8 mouse cellular contexts compared by ENCODE assay signal in the genomic region with DNA sequence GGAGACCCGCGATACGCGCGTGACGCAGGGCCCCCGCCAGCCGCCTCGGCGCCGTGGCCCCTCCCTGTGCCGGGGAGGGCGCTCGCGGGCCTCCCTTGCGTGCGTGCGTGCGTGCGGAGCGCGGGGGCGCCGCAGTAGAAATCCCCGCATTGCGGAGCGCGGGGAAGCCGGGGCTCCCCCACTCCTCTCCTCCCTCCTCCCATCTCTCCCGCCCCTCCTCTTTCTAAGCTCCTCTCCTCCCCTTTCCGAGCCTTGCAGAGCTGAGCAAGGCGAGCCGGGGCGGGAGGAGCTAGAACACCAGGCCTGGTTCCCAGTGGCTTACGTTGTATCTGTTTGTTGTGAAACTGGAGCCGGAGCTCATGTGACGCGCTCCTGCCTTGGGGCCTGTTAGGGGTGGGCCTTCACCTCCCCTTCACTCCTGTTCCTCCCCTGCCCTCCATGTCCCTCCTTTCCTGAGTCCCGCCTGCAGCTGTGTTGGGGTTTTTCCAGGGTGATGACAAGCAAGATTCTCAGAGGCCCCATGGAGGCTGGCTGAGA. TPM values are rescaled to one million over a fixed set of nuclear protein-coding genes. Genes with fewer than 3 reads are reported as not detected.
DNase-seq lines count a peak whose midpoint lies in the region; ATAC-seq and TF ChIP-seq lines count a peak whose summit lies in the region.

No protein-coding gene starts in this region.

- TF ChIP-seq CTCF in C2C12 (IDR thresholded peaks at IDR 0.05; ENCODE audit: control insufficient read depth, insufficient read depth, insufficient read length), result peak; percentile 38
- no peak for TF ChIP-seq CTCF in bone marrow, adult 2 months (IDR thresholded peaks at IDR 0.05; ENCODE audit: control insufficient read depth, insufficient read depth, low read length)
- no peak for TF ChIP-seq CTCF in embryonic fibroblast, embryonic 13.5 days (IDR thresholded peaks at IDR 0.05; ENCODE audit: borderline replicate concordance, insufficient read depth, low read length)
- no peak for TF ChIP-seq CTCF in liver, adult 2 months (IDR thresholded peaks at IDR 0.05; ENCODE audit: low read depth, low read length)

- no peaks in the 10 kb centered on the region for H3K27me3 ChIP-seq in C2C12 (ENCODE audit: control insufficient read depth, insufficient read depth, insufficient read length)
- no peaks in the 10 kb centered on the region for H3K27me3 ChIP-seq in heart, embryonic 12.5 days (replicated peaks)
- H3K27me3 ChIP-seq in kidney, embryonic 16.5 days (ENCODE audit: insufficient read depth, low read length), result no peaks in the 10 kb centered on the region
- H3K27me3 ChIP-seq in liver, adult 2 months (ENCODE audit: control insufficient read depth, insufficient read depth, low read length), result no peaks in the 10 kb centered on the region

- under 1% methylated on average over 38 of the region's 39 CpGs for WGBS in bone marrow, adult 2 months
- 0% methylated on average over 28 of the region's 39 CpGs for WGBS in heart, embryonic 12.5 days
- WGBS in kidney, embryonic 16.5 days, result under 1% methylated on average over 36 of the region's 39 CpGs
- WGBS in liver, adult 2 months, result under 1% methylated on average over 21 of the region's 39 CpGs

- H3K79me3 ChIP-seq in C2C12 (ENCODE audit: low read depth), result peaks cover 29% of the 10 kb centered on the region

- peak overlapping the region; percentile 98 for H3ac ChIP-seq in C2C12 (ENCODE audit: control insufficient read depth, insufficient read length, low read depth)

- H3K27ac ChIP-seq in bone marrow, adult 2 months (ENCODE audit: control insufficient read depth, insufficient read depth, low read depth, low read length, poor library complexity), result peak overlapping the region; percentile 9; the same call in 1 of the 2 replicates
- no peak overlapping the region for H3K27ac ChIP-seq in embryonic fibroblast, embryonic 13.5 days (ENCODE audit: insufficient read depth, low read length)
- H3K27ac ChIP-seq in heart, embryonic 12.5 days (ENCODE audit: poor library complexity, severe bottlenecking), result peak overlapping the region; percentile 92
- H3K27ac ChIP-seq in kidney, embryonic 16.5 days (ENCODE audit: low read length), result peak overlapping the region; percentile 97
- peak overlapping the region; percentile 88 for H3K27ac ChIP-seq in liver, adult 2 months (replicated peaks; ENCODE audit: insufficient read depth, low read depth, low read length)

- peak overlapping the region; percentile 95 for H3K9ac ChIP-seq in heart, embryonic 12.5 days
- H3K9ac ChIP-seq in kidney, embryonic 16.5 days (replicated peaks; ENCODE audit: low read length), result peak overlapping the region; percentile 97
- peak overlapping the region; percentile 100 for H3K9ac ChIP-seq in liver, adult 2 months (ENCODE audit: low read depth, low read length)

- DNase-seq in liver, adult 2 months (ENCODE audit: extremely low read depth, low read depth, low spot score), result peak; percentile 94
- DNase-seq in spleen, postnatal 4 days (ENCODE audit: low spot score in 2 of 2), result peak; percentile 53 to 77

- H3K79me2 ChIP-seq in C2C12 (ENCODE audit: control insufficient read depth, insufficient read depth), result peaks cover 47% of the 10 kb centered on the region
- peaks cover 18% of the 10 kb centered on the region for H3K79me2 ChIP-seq in liver, adult 2 months (ENCODE audit: control insufficient read depth, insufficient read depth, low read length)

- H3K4me1 ChIP-seq in bone marrow, adult 2 months (ENCODE audit: control insufficient read depth, insufficient read depth, low read length), result peaks cover 3% of the 10 kb centered on the region; the same call in 1 of the 2 replicates
- H3K4me1 ChIP-seq in embryonic fibroblast, embryonic 13.5 days (ENCODE audit: control insufficient read depth, insufficient read depth, low read length), result peaks cover 23% of the 10 kb centered on the region
- peaks cover 63% of the 10 kb centered on the region for H3K4me1 ChIP-seq in heart, embryonic 12.5 days (replicated peaks)
- H3K4me1 ChIP-seq in kidney, embryonic 16.5 days (ENCODE audit: insufficient read depth, low read length), result peaks cover 53% of the 10 kb centered on the region
- H3K4me1 ChIP-seq in liver, adult 2 months (ENCODE audit: control insufficient read depth, insufficient read depth, low read length), result peaks cover 35% of the 10 kb centered on the region

- H3K4me2 ChIP-seq in heart, embryonic 12.5 days, result peak overlapping the region; percentile 96
- peak overlapping the region; percentile 90 for H3K4me2 ChIP-seq in kidney, embryonic 16.5 days (replicated peaks; ENCODE audit: low read depth, low read length)

- H3K36me3 ChIP-seq in C2C12 (ENCODE audit: control insufficient read depth, insufficient read depth), result peaks cover 35% of the 10 kb centered on the region
- H3K36me3 ChIP-seq in heart, embryonic 12.5 days, result peaks cover 30% of the 10 kb centered on the region
- H3K36me3 ChIP-seq in kidney, embryonic 16.5 days (ENCODE audit: insufficient read depth, low read length), result peaks cover 25% of the 10 kb centered on the region
- H3K36me3 ChIP-seq in liver, adult 2 months (ENCODE audit: control insufficient read depth, insufficient read depth, low read length), result peaks cover 18% of the 10 kb centered on the region

- peak; percentile 74 for ATAC-seq in heart, embryonic 12.5 days (ENCODE audit: insufficient number of reproducible peaks, low FRiP score)
- ATAC-seq in kidney, embryonic 16.5 days (ENCODE audit: low FRiP score, low TSS enrichment), result peak; percentile 86
- peak; percentile 53 for ATAC-seq in monocyte, adult 5-6 weeks (replicated peaks; ENCODE audit: insufficient number of reproducible peaks, low FRiP score, low TSS enrichment, poor library complexity, severe bottlenecking)

- no peak for TF ChIP-seq POLR2A in bone marrow, adult 2 months (IDR thresholded peaks at IDR 0.05; ENCODE audit: borderline replicate concordance, control insufficient read depth, low read depth, low read length)
- TF ChIP-seq POLR2A in embryonic fibroblast, embryonic 13.5 days (IDR thresholded peaks at IDR 0.05; ENCODE audit: low read depth, low read length), result no peak
- TF ChIP-seq POLR2A in liver, adult 2 months (IDR thresholded peaks at IDR 0.05; ENCODE audit: extremely low read depth, insufficient read depth, low read length), result 0 out of 2 replicates have a peak, but pooled peaks have one; percentile 39

- H3K9me3 ChIP-seq in heart, embryonic 12.5 days (replicated peaks), result no peaks in the 10 kb centered on the region
- no peaks in the 10 kb centered on the region for H3K9me3 ChIP-seq in kidney, embryonic 16.5 days (ENCODE audit: low read length)

- peak overlapping the region; percentile 95 for H3K4me3 ChIP-seq in C2C12 (ENCODE audit: insufficient read depth, poor library complexity, severe bottlenecking)
- H3K4me3 ChIP-seq in bone marrow, adult 2 months (replicated peaks; ENCODE audit: control insufficient read depth, low read depth, low read length), result peak overlapping the region; percentile 90
- H3K4me3 ChIP-seq in embryonic fibroblast, embryonic 13.5 days (ENCODE audit: insufficient read depth, low read length), result peak overlapping the region; percentile 58
- peak overlapping the region; percentile 89 for H3K4me3 ChIP-seq in heart, embryonic 12.5 days
- H3K4me3 ChIP-seq in kidney, embryonic 16.5 days (ENCODE audit: low read length), result peak overlapping the region; percentile 96
- H3K4me3 ChIP-seq in liver, adult 2 months (ENCODE audit: insufficient read depth, low read depth, low read length), result peak overlapping the region; percentile 97

TF ChIP-seq in C2C12, 6 proteins besides CTCF, POLR2A, EP300 and RAD21:
- TF ChIP-seq USF1 (IDR thresholded peaks at IDR 0.05; ENCODE audit: low read depth) (peak; percentile 91), MYOG (IDR thresholded peaks at IDR 0.05; ENCODE audit: control insufficient read depth, extremely low read depth, insufficient read length) (no peak), CEBPB (IDR thresholded peaks at IDR 0.05; ENCODE audit: low read depth) (no peak), MAX (IDR thresholded peaks at IDR 0.05) (peak; percentile 87), FOSL1 (IDR thresholded peaks at IDR 0.05; ENCODE audit: insufficient read depth, low read length, poor library complexity, severe bottlenecking) (no peak), MYOD1 (IDR thresholded peaks at IDR 0.05; ENCODE audit: control insufficient read depth, insufficient read length, low read depth) (peak; percentile 51)

RNA-seq across cellular contexts. Expression of a gene that starts 1.8 kb away (rescaled TPM):
- 68.3 TPM for polyA plus RNA-seq in C2C12 (2012; fragmentation: generic; extraction: Trizol)
- polyA plus RNA-seq in bone marrow, adult 2 months (2011; ENCODE audit: insufficient read depth, insufficient read length, low replicate concordance, missing spikeins), result 9.0 and 13.4 TPM in 2 replicates
- 9.6 and 11.6 TPM in 2 replicates for polyA plus RNA-seq in embryonic fibroblast, embryonic 13.5 days (2011; ENCODE audit: insufficient read length, low read depth, missing spikeins)
- 67.5 and 68.1 TPM in 2 replicates for polyA plus RNA-seq in heart, embryonic 12.5 days (2016; fragmentation: Nextera tagmentation; extraction: Ambion mirVana)
- polyA plus RNA-seq in kidney, embryonic 16.5 days (2015; fragmentation: Nextera tagmentation; extraction: Ambion mirVana), result 59.6 and 77.7 TPM in 2 replicates
- 59.7 and 68.3 TPM in 2 replicates for total RNA-seq in liver, adult 2 months (2014; rRNA removed)
- polyA plus RNA-seq in liver, adult 2 months (2012; rRNA removed), result 17.7 and 31.2 TPM in 2 replicates
- 31.1 to 42.4 TPM (median 34.9 TPM) in 3 replicates for total RNA-seq in monocyte, adult 5-6 weeks (2017)

RNA-seq across cellular contexts. Expression of a gene that starts 44.3 kb away (rescaled TPM):
- 107 TPM for polyA plus RNA-seq in C2C12 (2012; fragmentation: generic; extraction: Trizol)
- 13.8 and 29.7 TPM in 2 replicates for polyA plus RNA-seq in bone marrow, adult 2 months (2011; ENCODE audit: insufficient read depth, insufficient read length, low replicate concordance, missing spikeins)
- 29.6 and 34.6 TPM in 2 replicates for polyA plus RNA-seq in embryonic fibroblast, embryonic 13.5 days (2011; ENCODE audit: insufficient read length, low read depth, missing spikeins)
- 61.9 and 66.4 TPM in 2 replicates for polyA plus RNA-seq in heart, embryonic 12.5 days (2016; fragmentation: Nextera tagmentation; extraction: Ambion mirVana)
- 118 and 133 TPM in 2 replicates for polyA plus RNA-seq in kidney, embryonic 16.5 days (2015; fragmentation: Nextera tagmentation; extraction: Ambion mirVana)
- 51.4 and 70.2 TPM in 2 replicates for total RNA-seq in liver, adult 2 months (2014; rRNA removed)
- polyA plus RNA-seq in liver, adult 2 months (2012; rRNA removed), result 32.6 and 32.9 TPM in 2 replicates
- total RNA-seq in monocyte, adult 5-6 weeks (2017), result 59.8 to 71.4 TPM (median 62.8 TPM) in 3 replicates

RNA-seq across cellular contexts. Expression of a gene that starts 44.6 kb away (rescaled TPM):
- 14.2 TPM for polyA plus RNA-seq in C2C12 (2012; fragmentation: generic; extraction: Trizol)
- polyA plus RNA-seq in bone marrow, adult 2 months (2011; ENCODE audit: insufficient read depth, insufficient read length, low replicate concordance, missing spikeins), result 3.8 and 6.3 TPM in 2 replicates
- polyA plus RNA-seq in embryonic fibroblast, embryonic 13.5 days (2011; ENCODE audit: insufficient read length, low read depth, missing spikeins), result 9.1 and 13.0 TPM in 2 replicates
- 9.3 and 9.4 TPM in 2 replicates for polyA plus RNA-seq in heart, embryonic 12.5 days (2016; fragmentation: Nextera tagmentation; extraction: Ambion mirVana)
- 15.7 and 16.9 TPM in 2 replicates for polyA plus RNA-seq in kidney, embryonic 16.5 days (2015; fragmentation: Nextera tagmentation; extraction: Ambion mirVana)
- total RNA-seq in liver, adult 2 months (2014; rRNA removed), result 4.9 and 5.8 TPM in 2 replicates
- polyA plus RNA-seq in liver, adult 2 months (2012; rRNA removed), result 9.4 and 14.4 TPM in 2 replicates
- total RNA-seq in monocyte, adult 5-6 weeks (2017), result 5.8 to 15.6 TPM (median 9.6 TPM) in 3 replicates
